Mouse (Mus musculus) hindbrain, embryonic 10.5 days (tissue): ENCODE measurements around the gene Myocos. TPM values are rescaled to one million over a fixed set of nuclear protein-coding genes. Genes with fewer than 3 reads are reported as not detected.

Source experiments
- DNase-seq: peaks from one replicate; pipeline ENCODE4 v3.0.0-alpha.2; 2017; ENCODE audit warnings: low spot score
- H3K27ac ChIP-seq: fragments of 300-500 bp; sonication (generic); 2 replicates; pipeline ENCODE4 v1.5.1; 2016; ENCODE audit warnings: mild to moderate bottlenecking, moderate library complexity
- H3K27me3 ChIP-seq: fragments of 300-500 bp; sonication (generic); 2 replicates; pipeline ENCODE4 v1.6.1; 2016; ENCODE audit warnings: mild to moderate bottlenecking; ENCODE audit not compliant: poor library complexity, insufficient read depth, severe bottlenecking
- H3K36me3 ChIP-seq: fragments of 300-500 bp; sonication (generic); 2 replicates; pipeline ENCODE4 v1.6.1; 2016; ENCODE audit warnings: mild to moderate bottlenecking, moderate library complexity
- H3K4me1 ChIP-seq: fragments of 300-500 bp; sonication (generic); replicated peaks from 2 replicates; pipeline ENCODE4 v1.6.1; 2016; ENCODE audit warnings: mild to moderate bottlenecking
- H3K4me3 ChIP-seq: fragments of 300-500 bp; sonication (generic); 2 replicates; pipeline ENCODE4 v1.5.1; 2016; ENCODE audit warnings: mild to moderate bottlenecking, moderate library complexity
- H3K9me3 ChIP-seq: fragments of 300-500 bp; sonication (generic); 2 replicates; pipeline ENCODE4 v1.6.1; 2016; ENCODE audit warnings: mild to moderate bottlenecking, moderate library complexity
- WGBS: fragments of 180-500 bp; shearing (Covaris S2); methylation state at CpG from one replicate; pipeline ENCODE4 v1.1.7; 2016; 5-methylcytosine and 5-hydroxymethylcytosine counted together
- polyA plus RNA-seq: library from polyadenylated mRNA; unstranded; fragments of >200 nt; fragmentation: Nextera tagmentation; extraction: Ambion mirVana; gene quantifications from 2 replicates; pipeline ENCODE4 v1.2.1, GENCODE M21; 2016

Myocos gene
- polyA plus RNA-seq = not detected in 2 replicates

GRCm38 (mm10) chr1:162658119-162658518, at the start of gene Myocos:
Myocos (minus strand) TSS chr1:162658219.
- Histone ChIP-seq H3K9me3 (no peaks in the 10 kb centered on the region), H3K4me3 (no peak within 1 kb of the TSS), H3K4me1 (no peaks in the 10 kb centered on the region), H3K27me3 (no peaks in the 10 kb centered on the region), H3K27ac (no peak within 1 kb of the TSS), H3K36me3 (no peaks in the 10 kb centered on the region)
- WGBS = 91% methylated on average over 7 of the region's 7 CpGs
- DNase-seq = no peak

GRCm38 (mm10) chr1:162700389-162701066, 42.5 kb upstream of the Myocos start:
- peaks cover 100% of the 10 kb centered on the region for H3K36me3 ChIP-seq
- 88% methylated on average over 8 of the region's 8 CpGs for WGBS
- no peaks in the 10 kb centered on the region for H3K27me3 ChIP-seq
- H3K9me3 ChIP-seq = no peaks in the 10 kb centered on the region
- no peak overlapping the region for H3K27ac ChIP-seq
- DNase-seq = no peak
- H3K4me1 ChIP-seq = no peaks in the 10 kb centered on the region
- no peak overlapping the region for H3K4me3 ChIP-seq

- DNase-seq = no peak
- H3K36me3 ChIP-seq = peaks cover 100% of the 10 kb centered on the region
- no peaks in the 10 kb centered on the region for H3K4me1 ChIP-seq
- no peak overlapping the region for H3K27ac ChIP-seq
- no peaks in the 10 kb centered on the region for H3K27me3 ChIP-seq
- no peak overlapping the region for H3K4me3 ChIP-seq
- 97% methylated on average over 6 of the region's 6 CpGs for WGBS
- no peaks in the 10 kb centered on the region for H3K9me3 ChIP-seq
These were observed 39.8 kb upstream of the Myocos start for GRCm38 (mm10) chr1:162697866-162698265.

GRCm38 (mm10) chr1:162693721-162694120, 35.7 kb upstream of the Myocos start:
- Histone ChIP-seq H3K4me1 (no peaks in the 10 kb centered on the region), H3K9me3 (no peaks in the 10 kb centered on the region), H3K27me3 (no peaks in the 10 kb centered on the region), H3K27ac (no peak overlapping the region), H3K4me3 (no peak overlapping the region), H3K36me3 (peaks cover 100% of the 10 kb centered on the region)
- DNase-seq = no peak
- WGBS = 90% methylated on average over 2 of the region's 2 CpGs

- H3K27ac ChIP-seq = peak overlapping the region; percentile 57
- peaks cover 13% of the 10 kb centered on the region for H3K4me1 ChIP-seq
- 5% methylated on average over 11 of the region's 11 CpGs for WGBS
- DNase-seq = peak; percentile 73
- H3K4me3 ChIP-seq = peak overlapping the region; percentile 48
- no peaks in the 10 kb centered on the region for H3K9me3 ChIP-seq
- H3K36me3 ChIP-seq = peaks cover 18% of the 10 kb centered on the region
- no peaks in the 10 kb centered on the region for H3K27me3 ChIP-seq
These were observed 7.6 kb upstream of the Myocos start for GRCm38 (mm10) chr1:162665486-162666174.

GRCm38 (mm10) chr1:162664826-162665475, 6.9 kb upstream of the Myocos start:
- H3K9me3 ChIP-seq = no peaks in the 10 kb centered on the region
- H3K4me3 ChIP-seq = peak overlapping the region; percentile 48
- peaks cover 13% of the 10 kb centered on the region for H3K4me1 ChIP-seq
- peak; percentile 81 for DNase-seq
- peak overlapping the region; percentile 57 for H3K27ac ChIP-seq
- H3K36me3 ChIP-seq = peaks cover 11% of the 10 kb centered on the region
- no peaks in the 10 kb centered on the region for H3K27me3 ChIP-seq
- WGBS = 17% methylated on average over 10 of the region's 10 CpGs

GRCm38 (mm10) chr1:162660276-162660860, 2.3 kb upstream of the Myocos start:
- Histone ChIP-seq H3K36me3 (no peaks in the 10 kb centered on the region), H3K27me3 (no peaks in the 10 kb centered on the region), H3K9me3 (no peaks in the 10 kb centered on the region), H3K27ac (no peak overlapping the region), H3K4me3 (no peak overlapping the region), H3K4me1 (peaks cover 7% of the 10 kb centered on the region)
- DNase-seq = no peak
- 91% methylated on average over 11 of the region's 11 CpGs for WGBS

- H3K4me3 ChIP-seq = no peak overlapping the region
- no peaks in the 10 kb centered on the region for H3K36me3 ChIP-seq
- H3K27ac ChIP-seq = no peak overlapping the region
- WGBS = 95% methylated on average over 14 of the region's 14 CpGs
- H3K9me3 ChIP-seq = no peaks in the 10 kb centered on the region
- H3K4me1 ChIP-seq = 0 out of 2 replicates have a peak, but pooled peaks cover 4% of the 10 kb centered on the region
- no peak for DNase-seq
- no peaks in the 10 kb centered on the region for H3K27me3 ChIP-seq
These were observed 9.6 kb downstream of the Myocos start for GRCm38 (mm10) chr1:162648416-162648815.

- no peaks in the 10 kb centered on the region for H3K27me3 ChIP-seq
- 0 out of 2 replicates have a peak, but pooled peaks cover 4% of the 10 kb centered on the region for H3K4me1 ChIP-seq
- WGBS = 81% methylated on average over 10 of the region's 10 CpGs
- H3K27ac ChIP-seq = no peak overlapping the region
- no peak overlapping the region for H3K4me3 ChIP-seq
- DNase-seq = no peak
- no peaks in the 10 kb centered on the region for H3K36me3 ChIP-seq
- H3K9me3 ChIP-seq = no peaks in the 10 kb centered on the region
These were observed 11.8 kb downstream of the Myocos start for GRCm38 (mm10) chr1:162646083-162646686.

GRCm38 (mm10) chr1:162643752-162644151, 14.3 kb downstream of the Myocos start:
- Histone ChIP-seq H3K27me3 (no peaks in the 10 kb centered on the region), H3K27ac (no peak overlapping the region), H3K4me1 (peaks cover 4% of the 10 kb centered on the region; the same call in 1 of the 2 replicates), H3K4me3 (no peak overlapping the region), H3K9me3 (no peaks in the 10 kb centered on the region), H3K36me3 (no peaks in the 10 kb centered on the region)
- 49% methylated on average over 4 of the region's 4 CpGs for WGBS
- DNase-seq = no peak

GRCm38 (mm10) chr1:162642591-162642990, 15.4 kb downstream of the Myocos start:
- Histone ChIP-seq H3K9me3 (no peaks in the 10 kb centered on the region), H3K27ac (no peak overlapping the region), H3K27me3 (no peaks in the 10 kb centered on the region), H3K36me3 (no peaks in the 10 kb centered on the region), H3K4me1 (peaks cover 4% of the 10 kb centered on the region; the same call in 1 of the 2 replicates), H3K4me3 (no peak overlapping the region)
- DNase-seq = no peak
- 69% methylated on average over 3 of the region's 3 CpGs for WGBS

DNA sequence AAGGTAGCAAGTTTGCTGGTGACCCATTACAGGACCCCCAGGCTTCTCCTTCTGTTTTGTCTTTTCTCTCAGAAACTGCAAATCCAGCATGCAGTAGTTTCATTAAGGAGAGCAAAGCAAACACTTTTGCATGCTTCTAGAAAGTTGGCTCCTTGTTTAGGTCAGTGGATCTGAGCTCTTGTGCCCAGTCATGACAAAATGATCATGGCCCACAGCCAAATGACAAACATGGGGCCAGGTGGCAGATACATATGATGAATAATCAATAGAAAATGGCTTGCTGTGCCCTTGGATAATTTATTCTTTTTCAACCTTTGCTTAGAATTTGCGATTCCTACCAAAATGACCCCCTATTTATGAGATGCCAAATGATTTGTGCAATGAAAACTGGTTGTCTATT, 18.2 kb downstream of the Myocos start:
- no peaks in the 10 kb centered on the region for H3K36me3 ChIP-seq
- 90% methylated on average over 1 of the region's 1 CpGs for WGBS
- no peak for DNase-seq

More for the DNA sequence above, 18.2 kb downstream of the Myocos start:
- Histone ChIP-seq H3K9me3 (no peaks in the 10 kb centered on the region), H3K27ac (no peak overlapping the region), H3K4me3 (no peak overlapping the region), H3K27me3 (no peaks in the 10 kb centered on the region), H3K4me1 (peaks cover 6% of the 10 kb centered on the region)
